Mouse (Mus musculus) thymus, adult 2 months (tissue): ENCODE results near the gene Spast.

Experiments
- CTCF ChIP-seq: fragments of 200-500 bp; IDR thresholded peaks from 2 replicates; pipeline ENCODE4 v1.5.1; 2012; ENCODE audit warnings: mild to moderate bottlenecking, control low read depth, low read length, moderate library complexity, borderline replicate concordance; ENCODE audit not compliant: control insufficient read depth, poor library complexity, insufficient read depth; ENCODE audit errors: extremely low read depth
- POLR2A ChIP-seq: fragments of 200-500 bp; IDR thresholded peaks from 2 replicates; pipeline ENCODE4 v1.6.1; 2012; ENCODE audit warnings: mild to moderate bottlenecking, low read length, control low read depth, moderate library complexity; ENCODE audit not compliant: control insufficient read depth, poor library complexity, insufficient read depth; ENCODE audit errors: extremely low read depth

- TF ChIP-seq POLR2A (no peak), CTCF (no peak)
These were observed 79.4 kb downstream of the Spast start for GRCm38 (mm10) chr17:74418171-74418570.
